Mouse (Mus musculus) ES-Bruce4 (cell line): ENCODE results near the gene Plod3.

Source experiments
- CTCF ChIP-seq: IDR thresholded peaks from one replicate; pipeline ENCODE4 v1.8.1; 2011; ENCODE audit warnings: low read depth, low read length
- EP300 ChIP-seq: IDR thresholded peaks from 2 replicates; pipeline ENCODE4 v1.6.1; 2011; ENCODE audit warnings: low read depth, low read length; ENCODE audit not compliant: insufficient read depth
- POLR2A ChIP-seq: IDR thresholded peaks from one replicate; pipeline ENCODE4 v1.8.1; 2011; ENCODE audit warnings: low read length; ENCODE audit not compliant: insufficient read depth

DNA sequence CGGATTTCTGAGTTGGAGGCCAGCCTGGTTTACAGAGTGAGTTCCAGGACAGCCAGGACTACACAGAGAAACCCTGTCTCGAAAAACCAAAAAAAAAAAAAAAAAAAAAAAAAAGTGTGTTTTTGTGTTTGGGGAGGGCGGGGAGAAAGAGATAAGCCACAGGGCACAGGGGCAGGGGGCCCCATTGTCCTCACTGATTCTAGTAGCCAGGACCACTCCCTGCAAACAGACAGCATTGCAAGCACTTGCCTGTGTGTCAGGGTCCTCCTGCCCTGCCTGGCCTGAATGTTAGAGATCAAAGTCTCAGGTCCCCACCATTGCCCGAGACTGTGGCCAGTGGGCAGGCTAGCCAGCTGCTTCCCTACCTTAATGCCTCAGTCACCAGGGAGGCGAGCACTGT, 12.6 kb downstream of the Plod3 start:
- TF ChIP-seq CTCF = no peak
- no peak for TF ChIP-seq POLR2A
- no peak for TF ChIP-seq EP300
